Mouse (Mus musculus) G1E-ER4 (cell line): Measurements from ENCODE around the gene Thy1. TPM values are rescaled to one million over a fixed set of nuclear protein-coding genes. Genes with fewer than 3 reads are reported as not detected.

Experiments used
- GATA1 ChIP-seq: IDR thresholded peaks from one replicate; pipeline ENCODE4 v1.8.0; 2012; ENCODE audit warnings: low read length, inconsistent platforms
- polyA plus RNA-seq: library from polyadenylated mRNA; stranded (reverse); fragments of >175 nt; gene quantifications from 2 replicates; pipeline ENCODE4 v1.2.3, GENCODE M21; 2012

The Thy1 gene
- polyA plus RNA-seq, 1 experiment: not detected

GRCm38 (mm10) chr9:44071914-44072598, 28.9 kb downstream of the Thy1 start:
- no peak for TF ChIP-seq GATA1

DNA sequence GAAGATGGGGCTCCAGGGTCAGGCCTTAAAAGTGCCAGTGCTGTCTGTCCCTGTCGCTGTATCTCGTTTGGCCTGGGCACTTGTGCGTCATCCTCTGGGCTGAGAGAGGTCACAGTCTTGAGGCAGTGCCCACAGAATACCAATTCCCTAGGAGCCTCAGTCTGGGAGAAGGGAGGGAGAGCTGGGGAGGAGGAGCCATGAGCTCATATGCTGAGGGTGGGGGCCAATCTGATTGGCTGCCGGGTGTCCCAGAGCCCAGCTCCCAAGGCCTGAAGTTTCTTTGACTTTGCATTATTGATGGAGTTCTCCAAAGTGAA, 29.4 kb downstream of the Thy1 start:
- no peak for TF ChIP-seq GATA1

DNA sequence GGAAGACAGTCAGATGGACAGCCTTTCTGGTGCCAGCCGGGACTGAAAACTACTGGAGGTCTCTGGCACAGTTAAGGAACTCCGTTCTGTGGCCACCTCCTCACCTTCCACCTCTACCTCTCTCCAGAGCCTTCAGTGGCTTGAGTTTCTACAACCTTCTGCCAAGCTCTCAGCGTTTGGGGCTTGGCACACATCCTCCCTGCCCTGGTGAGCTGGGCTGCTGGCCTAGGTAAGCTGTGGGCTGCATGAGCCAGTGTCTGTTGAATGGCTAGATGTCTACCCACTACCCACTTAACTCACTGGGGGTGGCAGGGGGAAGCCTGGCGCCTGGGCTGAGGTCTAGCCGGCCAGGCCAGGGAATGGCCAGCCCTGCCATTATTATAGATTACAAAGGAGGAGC, 29.9 kb downstream of the Thy1 start:
- no peak for TF ChIP-seq GATA1

GRCm38 (mm10) chr9:44074395-44075275, 31.5 kb downstream of the Thy1 start:
- TF ChIP-seq GATA1: no peak

DNA sequence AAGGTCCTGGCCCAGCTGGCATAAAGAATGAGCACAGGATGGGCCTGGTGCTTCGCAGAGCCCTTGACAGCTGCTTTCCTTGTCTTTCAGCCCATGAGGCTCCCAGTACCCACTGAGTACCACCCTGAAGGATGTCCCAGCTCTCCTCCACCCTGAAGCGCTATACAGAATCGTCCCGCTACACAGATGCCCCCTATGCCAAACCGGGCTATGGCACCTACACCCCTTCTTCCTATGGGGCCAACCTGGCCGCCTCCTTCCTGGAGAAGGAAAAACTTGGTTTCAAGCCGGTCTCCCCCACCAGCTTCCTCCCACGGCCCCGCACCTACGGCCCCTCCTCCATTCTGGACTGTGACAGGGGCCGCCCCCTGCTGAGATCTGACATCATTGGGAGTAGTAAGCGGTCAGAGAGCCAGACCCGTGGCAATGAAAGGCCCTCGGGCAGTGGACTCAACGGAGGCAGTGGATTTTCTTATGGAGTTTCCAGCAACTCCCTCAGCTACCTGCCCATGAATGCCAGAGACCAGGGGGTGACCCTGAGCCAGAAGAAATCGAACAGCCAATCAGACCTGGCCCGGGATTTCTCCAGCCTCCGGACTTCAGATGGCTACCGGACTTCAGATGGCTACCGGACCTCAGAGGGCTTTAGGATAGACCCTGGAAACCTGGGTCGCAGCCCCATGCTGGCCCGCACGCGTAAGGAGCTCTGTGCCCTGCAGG, 32.3 kb downstream of the Thy1 start:
- no peak for TF ChIP-seq GATA1

DNA sequence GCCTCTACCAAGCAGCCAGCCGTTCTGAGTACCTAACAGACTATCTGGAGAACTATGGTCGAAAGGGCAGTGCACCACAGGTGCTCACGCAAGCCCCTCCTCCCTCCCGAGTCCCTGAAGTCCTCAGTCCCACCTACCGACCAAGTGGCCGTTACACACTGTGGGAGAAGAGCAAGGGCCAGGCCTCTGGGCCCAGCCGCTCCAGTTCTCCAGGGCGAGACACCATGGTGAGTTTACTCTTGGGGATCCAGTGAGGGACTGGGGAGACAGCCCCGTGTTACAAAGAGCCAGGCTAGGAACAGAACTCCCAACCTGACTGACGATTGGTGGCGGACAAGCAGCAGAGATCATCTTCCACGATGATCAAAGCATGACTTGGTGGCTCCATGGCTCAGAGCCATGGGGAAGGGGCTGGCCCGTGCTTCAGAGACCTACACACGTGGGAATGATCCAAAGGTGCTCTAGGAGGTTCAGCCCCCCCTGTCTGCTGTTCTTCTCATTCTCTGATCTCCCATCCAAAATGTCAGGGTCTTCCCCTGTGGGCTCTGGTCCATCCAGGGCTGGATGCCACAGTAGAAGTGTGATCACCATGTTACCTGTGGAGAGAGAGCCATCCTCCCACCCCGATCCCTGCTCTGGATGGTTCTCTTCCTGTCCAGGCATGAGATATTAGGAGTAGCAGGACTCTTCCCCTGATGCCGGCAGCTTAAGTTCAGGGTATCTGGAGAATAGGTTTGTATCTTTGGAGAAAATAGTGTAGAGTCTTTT, 33.0 kb downstream of the Thy1 start:
- TF ChIP-seq GATA1: no peak

DNA sequence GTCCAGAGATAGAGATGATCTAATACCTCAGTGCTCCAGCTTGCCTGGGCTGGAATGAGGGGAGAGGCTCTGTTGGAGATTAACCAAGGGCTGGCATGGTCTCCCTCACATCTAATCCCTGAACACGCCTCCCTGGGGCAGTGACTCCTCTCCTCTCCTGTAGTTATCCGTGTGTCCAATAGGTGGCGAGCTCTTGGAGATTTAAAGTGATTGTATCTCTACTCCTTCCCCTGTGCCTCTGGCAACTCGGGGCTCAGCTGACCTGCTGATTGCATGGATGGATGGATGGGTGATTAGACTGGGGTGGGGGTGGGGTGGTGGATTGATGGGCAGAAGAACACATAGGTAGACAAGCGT, 33.6 kb downstream of the Thy1 start:
- TF ChIP-seq GATA1: no peak

DNA sequence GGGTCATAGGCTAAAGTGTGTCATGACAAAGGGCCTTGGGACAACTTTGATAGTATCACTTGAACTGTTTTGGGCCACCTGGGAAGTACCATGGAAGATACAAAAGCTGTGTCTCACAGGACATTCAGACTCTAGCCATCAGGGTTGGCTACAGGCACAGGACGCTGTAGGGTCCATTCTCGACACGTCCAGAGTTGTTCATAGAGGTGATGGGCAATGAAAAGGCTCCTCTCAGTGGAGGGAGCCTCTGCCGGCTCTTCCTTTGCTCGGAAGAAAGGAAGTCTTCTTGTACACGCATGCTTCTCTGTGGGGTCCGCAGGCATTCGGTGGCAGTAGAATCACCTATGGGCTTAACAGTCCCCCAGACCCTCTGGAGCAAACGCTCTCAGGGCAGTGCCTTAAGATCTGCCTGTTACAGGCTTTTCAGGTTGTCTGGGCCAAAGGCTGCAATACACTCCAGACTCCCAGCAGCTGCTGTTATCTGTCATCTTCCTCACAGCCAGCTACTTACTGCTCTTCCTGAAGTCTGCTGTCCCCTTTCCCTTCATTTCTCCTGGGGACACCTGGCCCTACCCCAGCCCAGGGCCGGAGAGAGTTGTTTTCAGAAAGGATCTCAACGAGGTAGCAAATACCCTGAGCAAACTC, 34.2 kb downstream of the Thy1 start:
- no peak for TF ChIP-seq GATA1

- no peak for TF ChIP-seq GATA1
Observed at GRCm38 (mm10) chr9:44078136-44078797, 35.1 kb downstream of the Thy1 start.

DNA sequence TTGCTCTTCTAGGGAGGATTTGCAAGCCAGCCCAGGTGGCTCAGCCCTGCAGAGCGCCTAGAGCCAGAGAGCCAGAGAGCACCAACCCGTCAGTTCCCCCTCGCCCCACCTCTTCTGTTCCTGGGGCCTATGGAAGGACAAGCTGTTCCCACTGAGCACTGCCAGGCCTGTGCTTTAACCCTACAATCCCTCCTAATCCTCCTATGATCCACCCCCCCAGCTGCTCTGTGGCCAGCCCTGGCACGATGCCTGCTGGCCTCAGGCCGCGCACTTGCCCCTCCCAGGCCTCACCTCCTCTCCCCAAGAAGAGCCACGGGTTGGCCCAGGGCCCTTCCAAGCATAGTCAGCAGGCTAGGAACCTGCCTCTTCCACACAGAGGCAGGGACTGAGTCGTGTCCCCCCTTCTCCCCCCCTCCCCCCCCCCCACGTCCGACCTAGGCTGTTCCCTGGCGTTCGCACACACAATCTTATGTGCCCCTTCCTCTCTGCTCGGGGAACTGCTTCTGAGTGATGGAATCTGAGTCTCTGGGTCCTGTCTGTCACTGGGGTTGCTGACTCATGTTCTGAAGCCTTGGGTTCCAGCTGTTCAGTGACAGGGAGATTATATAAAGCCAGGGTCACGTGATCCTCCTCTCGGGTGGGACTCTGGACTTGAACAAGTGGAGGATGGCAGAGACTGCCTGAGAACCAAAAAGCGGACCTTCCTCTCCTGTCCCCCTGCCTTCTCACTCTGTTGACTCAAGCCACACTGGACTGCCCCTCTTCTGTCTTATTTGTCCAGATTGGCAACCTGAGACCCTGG, 36.0 kb downstream of the Thy1 start:
- TF ChIP-seq GATA1: no peak

GRCm38 (mm10) chr9:44079997-44080780, 37.0 kb downstream of the Thy1 start:
- TF ChIP-seq GATA1: no peak

DNA sequence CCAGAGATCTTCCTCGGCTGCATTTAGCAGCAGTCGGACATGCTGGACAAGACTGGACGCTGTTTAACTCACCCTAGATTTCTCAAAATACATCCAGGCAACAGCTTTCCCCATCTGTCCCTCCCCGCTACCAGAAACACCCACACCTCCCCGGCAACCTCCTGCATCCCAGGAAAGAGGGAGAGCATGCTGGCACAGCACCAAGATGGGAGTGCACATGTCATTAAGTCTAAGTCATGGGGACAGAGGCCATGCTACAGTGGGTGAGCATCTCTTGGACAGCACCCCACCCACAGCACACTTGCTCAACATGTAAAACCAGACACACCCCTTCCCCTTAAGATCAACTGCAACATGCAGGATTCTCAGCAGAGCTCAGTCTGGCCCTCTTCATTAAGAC, 37.8 kb downstream of the Thy1 start:
- no peak for TF ChIP-seq GATA1

GRCm38 (mm10) chr9:44081581-44081980, 38.4 kb downstream of the Thy1 start:
- TF ChIP-seq GATA1: no peak
